In the genomic region with DNA sequence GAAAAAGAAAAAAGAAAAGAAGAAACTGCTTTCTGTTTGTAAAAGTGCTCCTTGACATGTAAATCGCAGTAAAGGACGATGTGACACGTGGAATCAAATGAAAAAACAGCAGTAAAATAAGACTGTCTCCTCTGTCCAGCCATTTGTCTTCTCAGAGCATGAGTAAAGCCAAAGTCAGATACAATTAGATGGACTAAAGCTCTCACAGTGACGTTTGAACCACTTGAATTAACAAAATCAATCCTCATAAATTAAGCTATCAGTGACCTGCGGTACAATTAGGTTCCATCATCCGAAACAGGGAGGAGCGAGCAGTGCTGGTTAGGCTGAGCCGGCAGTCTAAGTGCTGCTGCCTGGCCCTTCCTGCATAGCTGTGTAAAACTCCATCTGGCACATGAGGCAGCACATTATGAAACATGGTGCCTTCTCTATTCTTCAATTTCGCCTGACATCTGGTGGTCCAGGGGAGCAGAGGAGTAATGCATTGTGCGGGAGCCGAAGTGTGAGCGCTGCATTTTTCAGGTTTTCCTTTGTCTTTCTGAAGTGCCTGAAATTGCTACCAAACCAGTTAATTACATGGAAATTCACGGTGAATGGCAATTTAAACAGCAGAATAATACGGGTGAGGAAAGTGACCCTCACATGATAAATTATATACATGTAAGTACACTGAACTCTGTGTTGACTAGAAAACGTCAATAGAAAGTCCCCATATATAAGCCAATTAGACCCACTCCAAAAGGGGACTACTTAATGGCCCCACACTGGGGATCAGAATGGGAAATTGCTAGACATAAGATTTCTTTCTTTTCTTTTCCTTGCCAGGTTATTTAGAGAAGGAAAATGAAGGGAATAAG, we compare ENCODE assay signal across 8 mouse cellular contexts.
A peak's percentile ranks its signal among the peaks of the same experiment; 100 is the strongest.
DNase-seq lines count a peak whose midpoint lies in the region; ATAC-seq lines count a peak whose summit lies in the region.

No protein-coding gene starts in this region.

- no peaks in the 10 kb centered on the region for H3K9me3 ChIP-seq in kidney, embryonic 15.5 days (replicated peaks)
- no peaks in the 10 kb centered on the region for H3K9me3 ChIP-seq in limb, embryonic 11.5 days (ENCODE audit: control insufficient read depth, low read length)

- no peak overlapping the region for H3K27ac ChIP-seq in kidney, embryonic 15.5 days
- no peak overlapping the region for H3K27ac ChIP-seq in limb, embryonic 11.5 days (replicated peaks; ENCODE audit: low read depth, low read length)

- no peaks in the 10 kb centered on the region for H3K4me1 ChIP-seq in kidney, embryonic 15.5 days
- 0 out of 2 replicates have a peak, but pooled peaks cover 3% of the 10 kb centered on the region for H3K4me1 ChIP-seq in limb, embryonic 11.5 days (ENCODE audit: control insufficient read depth, insufficient read depth, low read length)

- DNase-seq in embryo, embryonic 10 days (ENCODE audit: low spot score) = peak; percentile 60
- DNase-seq in embryo, embryonic 9.5 days (ENCODE audit: extremely low spot score) = no peak
- peak; percentile 59 for DNase-seq in limb, embryonic 11.5 days (ENCODE audit: low spot score)
- peak; percentile 48 to 58 for DNase-seq in right cerebral cortex, postnatal 10 days (ENCODE audit: low spot score in 2 of 2)
- DNase-seq in ovary, postnatal 14 days (ENCODE audit: low spot score) = no peak
- no peak for DNase-seq in spleen, adult 18-20 months
- DNase-seq in natural killer cell, adult 2 months (ENCODE audit: low spot score in 2 of 2) = no peak

- H3K9ac ChIP-seq in kidney, embryonic 15.5 days = no peak overlapping the region
- no peak overlapping the region for H3K9ac ChIP-seq in limb, embryonic 11.5 days (ENCODE audit: low read length)

- H3K36me3 ChIP-seq in kidney, embryonic 15.5 days = no peaks in the 10 kb centered on the region
- H3K36me3 ChIP-seq in limb, embryonic 11.5 days (ENCODE audit: control insufficient read depth, insufficient read depth, low read length) = no peaks in the 10 kb centered on the region

- 43% methylated on average over 15 of the region's 15 CpGs for WGBS in kidney, embryonic 15.5 days
- WGBS in limb, embryonic 11.5 days = 26% methylated on average over 15 of the region's 15 CpGs

- no peaks in the 10 kb centered on the region for H3K27me3 ChIP-seq in kidney, embryonic 15.5 days
- H3K27me3 ChIP-seq in limb, embryonic 11.5 days (ENCODE audit: control insufficient read depth, insufficient read depth, low read length) = no peaks in the 10 kb centered on the region

- ATAC-seq in kidney, embryonic 15.5 days (replicated peaks; ENCODE audit: low FRiP score) = 0 out of 2 replicates have a peak, but pooled peaks have one; percentile 62
- peak; percentile 50; the same call in 1 of the 2 replicates for ATAC-seq in limb, embryonic 11.5 days (ENCODE audit: insufficient number of reproducible peaks, low FRiP score, low TSS enrichment, low read depth)

- no peak overlapping the region for H3K4me3 ChIP-seq in kidney, embryonic 15.5 days (replicated peaks)
- no peak overlapping the region for H3K4me3 ChIP-seq in limb, embryonic 11.5 days (ENCODE audit: low read depth, low read length)

- H3K4me2 ChIP-seq in kidney, embryonic 15.5 days = peak overlapping the region; percentile 17; the same call in 1 of the 2 replicates
- H3K4me2 ChIP-seq in limb, embryonic 11.5 days (ENCODE audit: low read depth, severe bottlenecking) = peak overlapping the region; percentile 14; the same call in 1 of the 2 replicates

Comparison
In these comparisons a context has a peak if more than half of its experiments do, and no peak if none do; other contexts are left out.
1. DNase-seq: peak in embryo, embryonic 10 days (single experiment), limb, embryonic 11.5 days (single experiment) and right cerebral cortex, postnatal 10 days (2 of 2); none in embryo, embryonic 9.5 days (single experiment), ovary, postnatal 14 days (single experiment), spleen, adult 18-20 months (0 of 2) and natural killer cell, adult 2 months (0 of 2).